Mouse (Mus musculus): ENCODE measurements around the gene Disc1. TPM values are rescaled to one million over a fixed set of nuclear protein-coding genes. Genes with fewer than 3 reads are reported as not detected.

Gene Disc1
- polyA plus RNA-seq, 1 experiment: 1.5 TPM

DNA sequence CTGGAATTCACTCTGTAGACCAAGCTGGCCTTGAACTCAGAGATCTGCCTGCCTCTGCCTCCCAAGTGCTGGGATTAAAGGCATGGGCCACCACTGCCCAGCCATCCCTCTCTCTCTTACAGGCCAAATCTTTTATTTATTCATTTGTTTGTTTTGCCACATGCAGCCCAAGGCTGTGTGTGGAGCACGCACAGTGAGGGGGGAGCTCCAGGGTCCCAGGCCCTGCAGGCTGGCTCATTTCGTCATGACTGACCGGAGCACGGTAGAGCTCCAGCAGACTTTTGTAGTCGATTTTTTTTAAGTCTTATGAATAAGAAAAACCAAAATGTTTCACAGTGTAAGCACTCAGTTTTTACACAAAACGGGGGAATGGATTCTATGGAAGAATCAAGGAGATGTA is 112.5 kb downstream of the Disc1 start:
- H3K4me3 ChIP-seq (replicated peaks; ENCODE audit: control insufficient read depth, low read depth, low read length): no peak overlapping the region
- no peak overlapping the region for H3K27ac ChIP-seq (ENCODE audit: control insufficient read depth, insufficient read depth, low read depth, low read length, poor library complexity)
- no peaks in the 10 kb centered on the region for H3K4me1 ChIP-seq (ENCODE audit: control insufficient read depth, insufficient read depth, low read length)
- 84% methylated on average over 6 of the region's 6 CpGs for WGBS
- TF ChIP-seq CTCF (IDR thresholded peaks at IDR 0.05; ENCODE audit: control insufficient read depth, insufficient read depth, low read length) (no peak), POLR2A (IDR thresholded peaks at IDR 0.05; ENCODE audit: borderline replicate concordance, control insufficient read depth, low read depth, low read length) (no peak)

GRCm38 (mm10) chr8:125166988-125167387 is 113.0 kb downstream of the Disc1 start:
- H3K27ac ChIP-seq (ENCODE audit: control insufficient read depth, insufficient read depth, low read depth, low read length, poor library complexity): no peak overlapping the region
- H3K4me1 ChIP-seq (ENCODE audit: control insufficient read depth, insufficient read depth, low read length): no peaks in the 10 kb centered on the region
- no peak for TF ChIP-seq POLR2A (IDR thresholded peaks at IDR 0.05; ENCODE audit: borderline replicate concordance, control insufficient read depth, low read depth, low read length)
- TF ChIP-seq CTCF (IDR thresholded peaks at IDR 0.05; ENCODE audit: control insufficient read depth, insufficient read depth, low read length): no peak
- H3K4me3 ChIP-seq (replicated peaks; ENCODE audit: control insufficient read depth, low read depth, low read length): no peak overlapping the region
- 91% methylated on average over 9 of the region's 9 CpGs for WGBS

DNA sequence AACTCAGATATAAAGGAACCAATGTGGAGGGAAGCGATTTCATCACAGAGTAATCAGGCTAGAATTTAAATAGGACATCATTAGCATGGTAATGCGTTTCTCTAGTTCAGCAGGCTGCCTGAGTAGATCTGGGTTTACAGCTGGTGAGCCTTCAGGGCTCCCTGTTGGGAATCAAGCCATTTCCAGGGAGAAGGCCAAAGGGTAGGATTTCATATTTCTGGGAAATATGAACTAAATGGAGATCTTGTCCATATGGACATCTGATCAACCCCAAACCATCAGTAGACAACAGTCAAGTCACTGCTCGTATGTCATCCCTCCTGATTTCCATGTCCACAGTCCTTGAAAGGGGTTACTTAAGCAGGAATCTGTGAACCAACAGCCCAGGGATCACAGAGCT is 115.6 kb downstream of the Disc1 start:
- TF ChIP-seq CTCF (IDR thresholded peaks at IDR 0.05; ENCODE audit: control insufficient read depth, insufficient read depth, low read length) (no peak), POLR2A (IDR thresholded peaks at IDR 0.05; ENCODE audit: borderline replicate concordance, control insufficient read depth, low read depth, low read length) (no peak)
- H3K4me1 ChIP-seq (ENCODE audit: control insufficient read depth, insufficient read depth, low read length): no peaks in the 10 kb centered on the region
- 78% methylated on average over 3 of the region's 3 CpGs for WGBS
- H3K27ac ChIP-seq (ENCODE audit: control insufficient read depth, insufficient read depth, low read depth, low read length, poor library complexity): no peak overlapping the region
- no peak overlapping the region for H3K4me3 ChIP-seq (replicated peaks; ENCODE audit: control insufficient read depth, low read depth, low read length)

GRCm38 (mm10) chr8:125171531-125171930 is 117.5 kb downstream of the Disc1 start:
- no peak for TF ChIP-seq CTCF (IDR thresholded peaks at IDR 0.05; ENCODE audit: control insufficient read depth, insufficient read depth, low read length)
- no peak for TF ChIP-seq POLR2A (IDR thresholded peaks at IDR 0.05; ENCODE audit: borderline replicate concordance, control insufficient read depth, low read depth, low read length)
- 80% methylated on average over 2 of the region's 2 CpGs for WGBS
- no peak overlapping the region for H3K4me3 ChIP-seq (replicated peaks; ENCODE audit: control insufficient read depth, low read depth, low read length)

DNA sequence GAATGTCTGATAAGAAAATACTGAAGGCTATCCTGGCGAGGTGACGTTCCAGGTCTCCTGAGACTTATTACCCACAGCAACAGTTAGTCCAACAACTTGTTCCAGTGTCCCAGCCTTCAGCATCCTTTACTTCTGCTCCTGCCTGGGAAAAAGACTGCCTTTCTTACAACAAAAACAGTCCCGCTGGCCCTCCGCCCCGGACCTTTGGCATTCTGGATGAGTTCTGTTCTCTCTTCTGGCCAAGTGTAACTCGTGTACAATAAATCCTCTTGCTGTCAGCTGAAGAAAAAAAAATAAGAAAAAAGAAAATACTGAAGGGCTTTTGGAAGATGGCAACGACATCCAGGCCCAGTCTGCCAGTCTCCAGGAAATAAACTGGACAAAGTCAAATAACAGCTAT is 120.2 kb downstream of the Disc1 start:
- H3K4me3 ChIP-seq (replicated peaks; ENCODE audit: control insufficient read depth, low read depth, low read length): no peak overlapping the region
- H3K27ac ChIP-seq (ENCODE audit: control insufficient read depth, insufficient read depth, low read depth, low read length, poor library complexity): no peak overlapping the region
- H3K4me1 ChIP-seq (ENCODE audit: control insufficient read depth, insufficient read depth, low read length): no peaks in the 10 kb centered on the region
- TF ChIP-seq POLR2A (IDR thresholded peaks at IDR 0.05; ENCODE audit: borderline replicate concordance, control insufficient read depth, low read depth, low read length) (no peak), CTCF (IDR thresholded peaks at IDR 0.05; ENCODE audit: control insufficient read depth, insufficient read depth, low read length) (no peak)
- WGBS: 80% methylated on average over 7 of the region's 7 CpGs

More at GRCm38 (mm10) chr8:125171531-125171930, 117.5 kb downstream of the Disc1 start:
- no peak overlapping the region for H3K27ac ChIP-seq (ENCODE audit: control insufficient read depth, insufficient read depth, low read depth, low read length, poor library complexity)
- no peaks in the 10 kb centered on the region for H3K4me1 ChIP-seq (ENCODE audit: control insufficient read depth, insufficient read depth, low read length)

DNA sequence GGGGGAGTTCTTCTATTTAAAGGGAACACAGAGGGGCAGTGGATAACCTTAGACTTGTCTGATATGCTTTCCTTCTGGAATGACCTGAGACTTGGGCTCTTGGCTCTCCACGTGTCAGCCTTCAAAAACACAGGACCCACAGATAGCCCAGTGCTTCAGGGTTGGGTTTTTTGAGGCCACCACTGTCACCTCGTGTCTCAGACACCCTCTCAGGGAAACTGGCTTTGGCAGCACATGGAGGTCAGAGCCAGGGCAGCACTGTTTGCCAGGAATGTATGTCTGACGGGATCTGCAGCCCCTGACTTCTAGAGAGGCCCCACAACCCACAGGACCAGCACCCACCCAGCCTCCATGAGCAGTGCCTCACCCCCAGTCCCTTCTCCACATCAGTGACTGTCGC is 120.9 kb downstream of the Disc1 start:
- no peaks in the 10 kb centered on the region for H3K4me1 ChIP-seq (ENCODE audit: control insufficient read depth, insufficient read depth, low read length)
- no peak overlapping the region for H3K4me3 ChIP-seq (replicated peaks; ENCODE audit: control insufficient read depth, low read depth, low read length)
- 70% methylated on average over 4 of the region's 4 CpGs for WGBS
- H3K27ac ChIP-seq (ENCODE audit: control insufficient read depth, insufficient read depth, low read depth, low read length, poor library complexity): no peak overlapping the region
- no peak for TF ChIP-seq POLR2A (IDR thresholded peaks at IDR 0.05; ENCODE audit: borderline replicate concordance, control insufficient read depth, low read depth, low read length)
- TF ChIP-seq CTCF (IDR thresholded peaks at IDR 0.05; ENCODE audit: control insufficient read depth, insufficient read depth, low read length): no peak

DNA sequence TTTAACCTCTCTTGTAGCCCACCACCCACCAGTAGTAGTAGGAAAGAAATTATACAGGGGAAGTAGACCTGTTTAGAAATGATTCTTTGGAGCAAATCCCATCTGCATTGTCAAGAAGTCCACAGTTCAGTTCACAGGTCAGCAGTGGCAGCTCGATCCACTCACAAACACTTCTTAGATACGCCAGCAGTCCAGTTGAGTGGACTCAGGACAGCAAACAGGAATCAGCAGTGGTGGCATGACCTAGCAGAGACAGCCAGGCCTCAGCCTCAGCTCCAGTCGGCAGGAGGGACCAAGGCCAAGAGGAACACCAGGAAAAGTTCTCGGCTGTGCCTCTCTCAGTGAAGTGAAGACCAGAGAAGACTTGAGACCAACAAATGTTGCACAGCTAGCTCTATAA is 121.7 kb downstream of the Disc1 start:
- H3K27ac ChIP-seq (ENCODE audit: control insufficient read depth, insufficient read depth, low read depth, low read length, poor library complexity): no peak overlapping the region
- no peaks in the 10 kb centered on the region for H3K4me1 ChIP-seq (ENCODE audit: control insufficient read depth, insufficient read depth, low read length)
- H3K4me3 ChIP-seq (replicated peaks; ENCODE audit: control insufficient read depth, low read depth, low read length): no peak overlapping the region
- no peak for TF ChIP-seq POLR2A (IDR thresholded peaks at IDR 0.05; ENCODE audit: borderline replicate concordance, control insufficient read depth, low read depth, low read length)
- TF ChIP-seq CTCF (IDR thresholded peaks at IDR 0.05; ENCODE audit: control insufficient read depth, insufficient read depth, low read length): no peak
- 87% methylated on average over 4 of the region's 4 CpGs for WGBS

DNA sequence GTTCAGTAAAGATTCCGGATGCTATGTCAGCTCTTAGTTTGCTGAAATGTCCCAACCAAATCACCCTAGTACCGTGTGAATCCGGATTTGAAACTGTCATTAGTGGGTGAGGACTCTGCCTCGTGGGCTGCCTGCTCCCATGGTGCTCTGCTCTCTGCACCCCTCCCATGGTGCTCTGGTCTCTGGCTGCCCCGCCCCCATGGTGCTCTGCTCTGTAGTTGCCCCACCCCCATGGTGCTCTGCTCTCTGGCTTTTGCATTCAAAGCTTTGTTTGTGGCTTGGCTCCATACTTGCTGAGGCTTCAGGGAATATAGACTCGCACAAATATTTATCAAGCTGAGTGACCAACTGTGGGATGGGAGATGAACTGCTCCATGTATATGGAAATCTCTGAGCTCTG is 123.1 kb downstream of the Disc1 start:
- no peak for TF ChIP-seq POLR2A (IDR thresholded peaks at IDR 0.05; ENCODE audit: borderline replicate concordance, control insufficient read depth, low read depth, low read length)
- no peak for TF ChIP-seq CTCF (IDR thresholded peaks at IDR 0.05; ENCODE audit: control insufficient read depth, insufficient read depth, low read length)
- Histone ChIP-seq H3K4me3 (replicated peaks; ENCODE audit: control insufficient read depth, low read depth, low read length) (no peak overlapping the region), H3K27ac (ENCODE audit: control insufficient read depth, insufficient read depth, low read depth, low read length, poor library complexity) (no peak overlapping the region), H3K4me1 (ENCODE audit: control insufficient read depth, insufficient read depth, low read length) (no peaks in the 10 kb centered on the region)
- WGBS: 76% methylated on average over 6 of the region's 6 CpGs

GRCm38 (mm10) chr8:125177958-125178357 is 124.0 kb downstream of the Disc1 start:
- WGBS: 74% methylated on average over 8 of the region's 8 CpGs
- H3K4me3 ChIP-seq (replicated peaks; ENCODE audit: control insufficient read depth, low read depth, low read length): no peak overlapping the region

More at GRCm38 (mm10) chr8:125177958-125178357, 124.0 kb downstream of the Disc1 start:
- TF ChIP-seq CTCF (IDR thresholded peaks at IDR 0.05; ENCODE audit: control insufficient read depth, insufficient read depth, low read length): no peak
- no peak for TF ChIP-seq POLR2A (IDR thresholded peaks at IDR 0.05; ENCODE audit: borderline replicate concordance, control insufficient read depth, low read depth, low read length)
- Histone ChIP-seq H3K27ac (ENCODE audit: control insufficient read depth, insufficient read depth, low read depth, low read length, poor library complexity) (no peak overlapping the region), H3K4me1 (ENCODE audit: control insufficient read depth, insufficient read depth, low read length) (no peaks in the 10 kb centered on the region)
